Mouse (Mus musculus) testis, adult 2 months (tissue): ENCODE measurements at regions not wholly inside any gene's neighbourhood (a gene's known extent, or its start where the extent isn't known, plus 50 kb on each side); places are given as distances from the start of the nearest gene placed in this dataset.

Experiments
- H3K27ac ChIP-seq: fragments of 200-500 bp; 2 replicates; pipeline ENCODE4 v1.5.1; 2012; ENCODE audit warnings: low read depth, low read length; ENCODE audit not compliant: control insufficient read depth, insufficient read depth
- H3K27me3 ChIP-seq: fragments of 200-500 bp; 2 replicates; pipeline ENCODE4 v1.6.1; 2012; ENCODE audit warnings: mild to moderate bottlenecking, low read length, moderate library complexity; ENCODE audit not compliant: control insufficient read depth, insufficient read depth
- H3K36me3 ChIP-seq: fragments of 200-500 bp; 2 replicates; pipeline ENCODE4 v1.6.1; 2012; ENCODE audit warnings: mild to moderate bottlenecking, low read length; ENCODE audit not compliant: control insufficient read depth, insufficient read depth
- H3K4me1 ChIP-seq: fragments of 200-500 bp; 2 replicates; pipeline ENCODE4 v1.6.1; 2012; ENCODE audit warnings: low read length; ENCODE audit not compliant: control insufficient read depth, insufficient read depth
- H3K4me3 ChIP-seq: fragments of 200-500 bp; 2 replicates; pipeline ENCODE4 v1.5.1; 2012; ENCODE audit warnings: low read depth, mild to moderate bottlenecking, low read length, moderate library complexity, mixed read lengths; ENCODE audit not compliant: control insufficient read depth
- CTCF ChIP-seq: fragments of 200-500 bp; IDR thresholded peaks from 2 replicates; pipeline ENCODE4 v1.5.1; 2012; ENCODE audit warnings: low read depth, mild to moderate bottlenecking, inconsistent platforms, low read length, moderate library complexity; ENCODE audit not compliant: control insufficient read depth, insufficient read depth, insufficient replicate concordance
- POLR2A ChIP-seq: fragments of 200-500 bp; IDR thresholded peaks from 2 replicates; pipeline ENCODE4 v1.6.1; 2012; ENCODE audit warnings: low read depth, mild to moderate bottlenecking, inconsistent platforms, low read length, moderate library complexity; ENCODE audit not compliant: control insufficient read depth

GRCm38 (mm10) chr9:47474776-47475175, 55.2 kb upstream of the Cadm1 start:
- H3K36me3 ChIP-seq, result no peaks in the 10 kb centered on the region
- H3K27me3 ChIP-seq, result no peaks in the 10 kb centered on the region
- no peak overlapping the region for H3K27ac ChIP-seq
- H3K4me3 ChIP-seq, result no peak overlapping the region
- H3K4me1 ChIP-seq, result no peaks in the 10 kb centered on the region
- TF ChIP-seq POLR2A (no peak), CTCF (no peak)

- no peaks in the 10 kb centered on the region for H3K36me3 ChIP-seq
- H3K4me3 ChIP-seq, result no peak overlapping the region
- no peaks in the 10 kb centered on the region for H3K4me1 ChIP-seq
- H3K27ac ChIP-seq, result no peak overlapping the region
- TF ChIP-seq CTCF (no peak), POLR2A (no peak)
- no peaks in the 10 kb centered on the region for H3K27me3 ChIP-seq
Observed at GRCm38 (mm10) chr9:47477889-47478288, 52.1 kb upstream of the Cadm1 start.
